Mouse (Mus musculus) forebrain, embryonic 13.5 days (tissue): ENCODE measurements at regions not wholly inside any gene's neighbourhood (a gene's known extent, or its start where the extent isn't known, plus 50 kb on each side); places are given as distances from the start of the nearest gene placed in this dataset.

Source experiments
- ATAC-seq: fragments of 200-750 bp; cut with Nextera tagmentation; 2 replicates; pipeline ENCODE4 v1.8.0; 2017
- H3K27ac ChIP-seq: fragments of 300-500 bp; sonication (generic); 2 replicates; pipeline ENCODE4 v1.5.1; 2015; ENCODE audit warnings: inconsistent platforms, mild to moderate bottlenecking, moderate library complexity
- H3K27me3 ChIP-seq: fragments of 300-500 bp; sonication (generic); 2 replicates; pipeline ENCODE4 v1.6.1; 2015; ENCODE audit warnings: mild to moderate bottlenecking, inconsistent platforms
- H3K36me3 ChIP-seq: fragments of 300-500 bp; sonication (generic); 2 replicates; pipeline ENCODE4 v1.6.1; 2015; ENCODE audit warnings: mild to moderate bottlenecking, inconsistent platforms; ENCODE audit not compliant: poor library complexity, severe bottlenecking
- H3K4me1 ChIP-seq: fragments of 300-500 bp; sonication (generic); 2 replicates; pipeline ENCODE4 v1.6.1; 2015; ENCODE audit warnings: inconsistent platforms
- H3K4me2 ChIP-seq: fragments of 300-500 bp; sonication (generic); 2 replicates; pipeline ENCODE4 v1.6.1; 2015; ENCODE audit warnings: inconsistent platforms, mild to moderate bottlenecking, moderate library complexity
- H3K4me3 ChIP-seq: fragments of 300-500 bp; sonication (generic); 2 replicates; pipeline ENCODE4 v1.5.1; 2015; ENCODE audit warnings: mild to moderate bottlenecking, inconsistent platforms
- H3K9ac ChIP-seq: fragments of 300-500 bp; sonication (generic); 2 replicates; pipeline ENCODE4 v1.6.1; 2015; ENCODE audit warnings: mild to moderate bottlenecking, inconsistent platforms
- H3K9me3 ChIP-seq: fragments of 300-500 bp; sonication (generic); replicated peaks from 2 replicates; pipeline ENCODE4 v1.6.1; 2016; ENCODE audit warnings: inconsistent platforms
- WGBS: fragments of 180-500 bp; shearing (Covaris S2); methylation state at CpG from one replicate; pipeline ENCODE4 v1.1.7; 2015; 5-methylcytosine and 5-hydroxymethylcytosine counted together

- H3K4me1 ChIP-seq, result peaks cover 9% of the 10 kb centered on the region
- ATAC-seq, result peak; percentile 91
- no peaks in the 10 kb centered on the region for H3K27me3 ChIP-seq
- H3K4me2 ChIP-seq, result no peak overlapping the region
- no peak overlapping the region for H3K27ac ChIP-seq
- H3K9me3 ChIP-seq, result no peaks in the 10 kb centered on the region
- H3K9ac ChIP-seq, result no peak overlapping the region
- H3K4me3 ChIP-seq, result no peak overlapping the region
- H3K36me3 ChIP-seq, result no peaks in the 10 kb centered on the region
- WGBS, result 3% methylated on average over 6 of the region's 6 CpGs
These were observed 537.7 kb upstream of the Jmjd1c start for GRCm38 (mm10) chr10:66558097-66558840.

- Histone ChIP-seq H3K36me3 (no peaks in the 10 kb centered on the region), H3K9ac (no peak overlapping the region), H3K4me2 (no peak overlapping the region), H3K4me3 (no peak overlapping the region), H3K4me1 (no peaks in the 10 kb centered on the region), H3K27ac (no peak overlapping the region), H3K9me3 (no peaks in the 10 kb centered on the region), H3K27me3 (no peaks in the 10 kb centered on the region)
- ATAC-seq, result no peak
- 77% methylated on average over 6 of the region's 6 CpGs for WGBS
These were observed 530.6 kb upstream of the Jmjd1c start for GRCm38 (mm10) chr10:66565374-66565773.

GRCm38 (mm10) chr10:66574846-66575535 lies 520.9 kb upstream of the Jmjd1c start:
- Histone ChIP-seq H3K9ac (no peak overlapping the region), H3K4me2 (no peak overlapping the region), H3K4me3 (no peak overlapping the region), H3K4me1 (no peaks in the 10 kb centered on the region), H3K27me3 (no peaks in the 10 kb centered on the region), H3K9me3 (0 out of 2 replicates have a peak, but pooled peaks cover 6% of the 10 kb centered on the region), H3K27ac (no peak overlapping the region), H3K36me3 (no peaks in the 10 kb centered on the region)
- 31% methylated on average over 10 of the region's 10 CpGs for WGBS
- peak; percentile 88 for ATAC-seq

- Histone ChIP-seq H3K4me3 (no peak overlapping the region), H3K27ac (no peak overlapping the region), H3K36me3 (no peaks in the 10 kb centered on the region), H3K27me3 (no peaks in the 10 kb centered on the region), H3K4me2 (no peak overlapping the region), H3K9ac (no peak overlapping the region), H3K9me3 (no peaks in the 10 kb centered on the region), H3K4me1 (no peaks in the 10 kb centered on the region)
- ATAC-seq, result no peak
- 82% methylated on average over 3 of the region's 3 CpGs for whole genome bisulfite sequencing
These were observed 502.9 kb upstream of the Jmjd1c start for GRCm38 (mm10) chr10:66593001-66593400.

GRCm38 (mm10) chr10:66593506-66593905 lies 502.4 kb upstream of the Jmjd1c start:
- no peak for ATAC-seq
- Histone ChIP-seq H3K4me1 (no peaks in the 10 kb centered on the region), H3K9me3 (no peaks in the 10 kb centered on the region), H3K27me3 (no peaks in the 10 kb centered on the region), H3K4me2 (no peak overlapping the region), H3K36me3 (no peaks in the 10 kb centered on the region), H3K27ac (no peak overlapping the region), H3K4me3 (no peak overlapping the region), H3K9ac (no peak overlapping the region)
- 80% methylated on average over 6 of the region's 6 CpGs for WGBS

- Histone ChIP-seq H3K9me3 (no peaks in the 10 kb centered on the region), H3K4me1 (no peaks in the 10 kb centered on the region), H3K4me3 (no peak overlapping the region), H3K36me3 (no peaks in the 10 kb centered on the region), H3K9ac (no peak overlapping the region), H3K27me3 (no peaks in the 10 kb centered on the region), H3K4me2 (no peak overlapping the region), H3K27ac (no peak overlapping the region)
- 91% methylated on average over 4 of the region's 4 CpGs for WGBS
- ATAC-seq, result no peak
These were observed 498.0 kb upstream of the Jmjd1c start for GRCm38 (mm10) chr10:66597952-66598351.

- H3K4me2 ChIP-seq, result no peak overlapping the region
- H3K27ac ChIP-seq, result no peak overlapping the region
- H3K4me1 ChIP-seq, result no peaks in the 10 kb centered on the region
- H3K36me3 ChIP-seq, result no peaks in the 10 kb centered on the region
- no peak for ATAC-seq
- no peak overlapping the region for H3K9ac ChIP-seq
- H3K27me3 ChIP-seq, result no peaks in the 10 kb centered on the region
- H3K9me3 ChIP-seq, result no peaks in the 10 kb centered on the region
- no peak overlapping the region for H3K4me3 ChIP-seq
- 39% methylated on average over 3 of the region's 3 CpGs for WGBS
These were observed 488.8 kb upstream of the Jmjd1c start for GRCm38 (mm10) chr10:66607141-66607540.

- H3K9ac ChIP-seq, result no peak overlapping the region
- H3K36me3 ChIP-seq, result no peaks in the 10 kb centered on the region
- H3K27ac ChIP-seq, result no peak overlapping the region
- 78% methylated on average over 3 of the region's 3 CpGs for WGBS
- no peaks in the 10 kb centered on the region for H3K4me1 ChIP-seq
- H3K9me3 ChIP-seq, result no peaks in the 10 kb centered on the region
- H3K4me2 ChIP-seq, result no peak overlapping the region
- no peak overlapping the region for H3K4me3 ChIP-seq
- no peaks in the 10 kb centered on the region for H3K27me3 ChIP-seq
- ATAC-seq, result no peak
These were observed 479.6 kb upstream of the Jmjd1c start for GRCm38 (mm10) chr10:66616280-66616679.

- Histone ChIP-seq H3K9me3 (no peaks in the 10 kb centered on the region), H3K4me3 (no peak overlapping the region), H3K27me3 (no peaks in the 10 kb centered on the region), H3K9ac (no peak overlapping the region), H3K4me2 (no peak overlapping the region), H3K36me3 (no peaks in the 10 kb centered on the region), H3K27ac (no peak overlapping the region), H3K4me1 (no peaks in the 10 kb centered on the region)
- ATAC-seq, result no peak
- 88% methylated on average over 3 of the region's 3 CpGs for WGBS
These were observed 464.9 kb upstream of the Jmjd1c start for GRCm38 (mm10) chr10:66630996-66631395.

- Histone ChIP-seq H3K27ac (peak overlapping the region; percentile 37), H3K9ac (no peak overlapping the region), H3K4me2 (peak overlapping the region; percentile 13), H3K4me3 (no peak overlapping the region), H3K36me3 (no peaks in the 10 kb centered on the region), H3K27me3 (no peaks in the 10 kb centered on the region), H3K9me3 (no peaks in the 10 kb centered on the region), H3K4me1 (peaks cover 14% of the 10 kb centered on the region)
- ATAC-seq, result peak; percentile 86
- 52% methylated on average over 24 of the region's 24 CpGs for WGBS
These were observed 454.8 kb upstream of the Jmjd1c start for GRCm38 (mm10) chr10:66640890-66641847.

GRCm38 (mm10) chr10:66641966-66642365 lies 454.0 kb upstream of the Jmjd1c start:
- Histone ChIP-seq H3K36me3 (no peaks in the 10 kb centered on the region), H3K4me1 (peaks cover 14% of the 10 kb centered on the region), H3K9me3 (no peaks in the 10 kb centered on the region), H3K27me3 (no peaks in the 10 kb centered on the region), H3K4me2 (no peak overlapping the region), H3K27ac (no peak overlapping the region), H3K4me3 (no peak overlapping the region), H3K9ac (no peak overlapping the region)
- 95% methylated on average over 6 of the region's 6 CpGs for WGBS
- no peak for ATAC-seq

GRCm38 (mm10) chr10:66643160-66643559 lies 452.8 kb upstream of the Jmjd1c start:
- WGBS, result 79% methylated on average over 5 of the region's 5 CpGs

More at GRCm38 (mm10) chr10:66643160-66643559, 452.8 kb upstream of the Jmjd1c start:
- Histone ChIP-seq H3K4me1 (peaks cover 14% of the 10 kb centered on the region), H3K4me3 (no peak overlapping the region), H3K9ac (no peak overlapping the region), H3K9me3 (no peaks in the 10 kb centered on the region), H3K4me2 (no peak overlapping the region), H3K36me3 (no peaks in the 10 kb centered on the region), H3K27ac (no peak overlapping the region), H3K27me3 (no peaks in the 10 kb centered on the region)
- ATAC-seq, result peak; percentile 31; the same call in 1 of the 2 replicates
